Mouse (Mus musculus) heart, postnatal 14 days (tissue): ENCODE measurements around the gene Prickle1. TPM values are rescaled to one million over a fixed set of nuclear protein-coding genes. Genes with fewer than 3 reads are reported as not detected.

ENCODE experiments used
- DNase-seq, 2 experiments: peaks; one replicate each; pipeline ENCODE4 v3.0.0; 2021 to 2022
- intact Hi-C: fragments of 180-260 bp; cut with DNase I; formaldehyde crosslinking; loops from one replicate; pipeline ENCODE4 v1.15.1; 2025
- total RNA-seq, 2 experiments: library from RNA; stranded (reverse); gene quantifications; 2 replicates each; pipeline ENCODE4 v1.2.3; 2021

The Prickle1 gene
- total RNA-seq, 2 experiments from 2014 or later = 16.7 to 19.9 TPM

DNA sequence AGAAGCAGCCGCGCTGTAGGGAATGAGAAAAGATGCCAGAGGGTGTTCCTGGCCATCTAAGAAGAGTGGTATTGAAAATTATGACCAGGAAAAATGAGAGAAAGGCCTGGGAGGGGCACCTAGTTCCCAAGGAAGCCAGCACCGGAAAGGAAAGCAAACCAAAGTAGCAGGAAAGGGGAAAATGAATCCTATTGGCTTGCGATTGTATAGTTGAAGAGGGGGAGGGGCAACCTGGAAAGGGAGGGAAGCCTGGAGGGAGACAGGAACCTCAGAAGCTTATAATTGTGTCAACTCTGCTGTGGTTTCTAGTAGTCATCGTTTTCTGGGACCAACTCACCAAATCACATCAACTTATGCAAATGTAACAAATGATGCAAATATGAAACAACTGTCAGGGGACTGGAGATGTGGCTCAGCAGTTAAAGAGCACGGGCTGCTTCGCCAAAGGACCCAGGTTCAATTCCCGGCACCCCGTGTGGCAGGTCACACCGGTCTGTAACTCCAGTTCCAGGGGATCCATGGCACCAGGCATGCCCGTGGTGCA, 78.6 kb downstream of the Prickle1 start:
- DNase-seq = no peak
- intact Hi-C loops = loop anchor here (5.0 kb wide), 2 partner anchors 180 to 250 kb away; partner anchors contain the start of gene Yaf2

GRCm38 (mm10) chr15:93515316-93515715, 80.4 kb downstream of the Prickle1 start:
- DNase-seq = no peak
- intact Hi-C loops = loop anchor here (5.0 kb wide), 2 partner anchors 178 to 248 kb away; partner anchors contain the start of gene Yaf2

DNA sequence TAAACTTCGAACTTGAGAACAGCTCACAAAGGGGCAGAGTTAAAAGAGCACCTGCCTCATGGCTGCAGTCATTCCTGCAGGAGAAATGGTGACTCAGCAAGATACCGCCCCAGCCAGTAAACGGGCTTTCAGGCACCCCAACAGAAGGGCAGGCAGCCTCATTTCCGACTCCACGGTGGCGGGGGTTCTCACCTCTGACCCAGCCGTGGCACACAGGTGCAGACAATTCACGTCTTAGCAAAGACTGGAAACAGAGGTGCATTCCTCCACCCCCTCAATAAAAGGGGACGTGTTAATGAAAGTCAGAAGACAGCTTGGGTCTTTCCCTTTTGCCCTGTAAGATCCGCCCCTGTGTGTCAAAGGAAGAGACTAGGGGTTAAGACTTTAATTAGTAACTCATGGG, 81.8 kb downstream of the Prickle1 start:
- intact Hi-C loops = no loop called here

GRCm38 (mm10) chr15:93512437-93512836, 83.3 kb downstream of the Prickle1 start:
- no peak for DNase-seq
- intact Hi-C loops = no loop called here

More for the DNA sequence above, 81.8 kb downstream of the Prickle1 start:
- peak in 1 of 2 experiments; percentile 23 for DNase-seq

- intact Hi-C loops = no loop called here
- no peak for DNase-seq
Measured at GRCm38 (mm10) chr15:93510690-93511336, 84.9 kb downstream of the Prickle1 start.

DNA sequence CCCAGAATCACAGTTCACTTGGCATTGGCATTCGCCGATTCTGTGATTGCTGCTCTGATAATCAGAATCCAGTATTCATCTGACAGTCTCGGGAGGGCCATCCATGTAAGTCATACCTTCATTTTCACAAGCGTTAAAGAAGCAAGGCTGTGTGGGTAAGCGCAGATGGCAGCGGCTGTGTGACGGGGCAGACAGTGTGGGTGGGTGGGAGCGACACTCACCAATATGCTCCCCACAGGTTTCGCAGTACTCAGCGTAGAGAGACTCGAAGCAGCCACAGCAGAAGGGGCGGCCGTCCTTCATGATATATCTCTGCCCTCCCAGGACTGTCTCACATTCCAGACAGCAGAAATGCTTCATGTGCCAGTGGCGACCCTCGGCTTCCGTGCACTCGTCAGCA, 90.9 kb downstream of the Prickle1 start:
- DNase-seq = no peak
- intact Hi-C loops = no loop called here

DNA sequence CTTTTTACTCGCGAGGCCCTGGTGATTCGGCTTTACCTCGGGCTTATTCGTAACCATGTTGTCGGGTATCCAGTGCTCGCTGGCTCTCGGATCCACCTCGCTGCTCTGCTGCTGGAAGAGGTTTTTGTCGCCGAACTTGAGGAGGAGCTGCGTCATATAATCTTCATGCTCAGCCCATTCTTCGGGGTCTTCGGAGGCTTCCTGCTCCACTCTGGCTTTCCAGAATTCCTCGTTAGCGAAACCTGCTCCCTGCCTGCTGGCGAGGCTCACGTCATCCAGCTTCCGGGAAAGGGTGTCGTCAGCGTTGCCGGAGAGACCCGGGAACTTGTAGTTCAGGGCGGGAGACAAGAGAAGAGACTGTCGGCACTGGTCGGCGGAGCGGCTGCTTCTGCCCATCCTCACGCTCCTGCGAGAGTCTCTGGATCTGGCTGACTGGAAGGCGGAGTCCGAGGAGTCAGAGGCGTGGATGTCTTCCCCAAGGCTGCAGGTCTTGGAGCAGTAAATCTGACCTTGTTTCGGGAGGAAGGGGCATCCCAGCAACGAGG, 92.4 kb downstream of the Prickle1 start:
- intact Hi-C loops = no loop called here
- DNase-seq = no peak

- no peak for DNase-seq
- intact Hi-C loops = no loop called here
Measured at GRCm38 (mm10) chr15:93502703-93503102, 93.0 kb downstream of the Prickle1 start.

DNA sequence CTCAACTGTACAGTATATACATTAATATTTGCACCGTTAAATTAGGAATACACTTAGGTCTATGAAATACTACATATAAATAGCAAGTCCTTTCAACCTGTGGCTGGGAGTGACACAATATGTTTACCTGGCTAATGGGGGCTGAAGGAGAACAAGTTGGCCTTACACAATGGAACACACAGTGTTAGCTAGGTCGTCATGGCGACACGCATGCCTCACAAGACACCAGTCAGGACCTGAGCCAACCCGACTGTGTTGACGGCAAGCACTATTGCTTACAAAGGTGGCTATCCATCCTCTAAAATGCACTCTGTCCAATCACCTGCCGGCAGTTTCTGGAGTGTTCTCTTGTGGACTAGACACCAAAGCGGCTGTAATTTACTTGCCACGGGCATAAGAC, 95.8 kb downstream of the Prickle1 start:
- intact Hi-C loops = loop anchor here (5.0 kb wide), 1 partner anchor 77 kb away; no protein-coding TSS in a partner anchor
- no peak for DNase-seq

DNA sequence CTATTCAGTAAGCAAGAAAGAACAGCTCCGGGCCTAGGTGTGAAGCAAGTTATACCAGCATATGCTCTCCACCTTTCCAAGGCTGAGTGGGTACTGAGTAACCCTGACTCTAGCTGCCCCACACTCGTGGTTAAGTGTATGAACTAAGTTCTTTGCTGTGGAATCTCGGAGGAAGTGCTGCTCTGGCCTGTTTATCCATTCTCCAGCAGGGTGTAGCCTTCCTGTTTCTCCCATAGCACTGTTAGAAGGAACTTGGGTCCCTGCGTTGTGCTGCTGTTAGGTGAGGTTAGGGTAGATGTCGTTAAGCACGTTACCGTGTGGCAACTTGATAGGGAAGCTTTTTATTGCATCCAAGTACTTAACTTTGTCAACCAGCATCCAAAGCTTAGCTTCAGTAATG, 101.0 kb downstream of the Prickle1 start:
- intact Hi-C loops = loop anchor here (5.0 kb wide), 1 partner anchor 83 kb away; no protein-coding TSS in a partner anchor
- DNase-seq = no peak

DNA sequence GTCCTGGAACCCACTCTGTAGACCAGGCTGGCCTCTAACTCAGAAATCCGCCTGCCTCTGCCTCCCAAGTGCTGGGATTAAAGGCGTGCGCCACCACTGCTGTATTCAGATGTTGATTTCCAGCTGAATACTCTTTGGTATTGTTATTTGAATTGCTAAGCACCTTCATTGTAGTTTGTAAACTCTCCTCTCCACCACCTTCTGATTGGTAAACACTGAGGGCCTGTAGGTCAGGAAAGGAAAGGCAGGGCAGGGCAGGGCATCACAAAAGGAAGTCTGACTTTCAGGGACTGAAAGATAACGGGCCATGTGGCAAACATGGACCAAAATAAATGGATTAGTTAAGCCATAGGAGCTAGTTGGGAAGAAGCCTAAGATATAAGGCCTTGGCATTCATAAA, 106.1 kb downstream of the Prickle1 start:
- no peak for DNase-seq
- intact Hi-C loops = no loop called here

GRCm38 (mm10) chr15:93486066-93486465, 109.6 kb downstream of the Prickle1 start:
- no peak for DNase-seq
- intact Hi-C loops = no loop called here

DNA sequence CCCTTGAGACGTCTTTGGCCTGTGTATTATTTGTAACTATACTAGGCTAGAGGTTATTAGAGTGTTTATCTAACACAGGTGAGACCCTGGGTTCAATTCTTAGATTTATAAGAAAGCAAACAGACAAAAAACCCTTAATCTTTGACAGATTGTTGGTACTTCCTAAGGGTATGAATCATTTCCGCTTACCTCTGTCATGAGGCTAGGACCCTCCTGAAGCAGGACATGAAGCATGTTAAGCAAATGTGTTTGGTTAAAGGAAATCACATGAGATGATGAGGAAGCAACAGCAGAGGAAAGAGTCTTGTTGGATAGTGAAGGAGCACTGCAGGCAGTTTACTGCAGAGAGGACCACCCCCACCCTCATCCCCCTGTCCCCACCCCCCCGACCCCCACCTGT, 110.4 kb downstream of the Prickle1 start:
- no peak for DNase-seq
- intact Hi-C loops = no loop called here

- no peak for DNase-seq
- intact Hi-C loops = no loop called here
Measured at GRCm38 (mm10) chr15:93484261-93484710, 111.4 kb downstream of the Prickle1 start.

- intact Hi-C loops = no loop called here
- no peak for DNase-seq
Measured at GRCm38 (mm10) chr15:93481112-93481511, 114.6 kb downstream of the Prickle1 start.

- intact Hi-C loops = no loop called here
Measured at GRCm38 (mm10) chr15:93479445-93479844, 116.2 kb downstream of the Prickle1 start.

GRCm38 (mm10) chr15:93478676-93479075, 117.0 kb downstream of the Prickle1 start:
- intact Hi-C loops = no loop called here
- no peak for DNase-seq

More at GRCm38 (mm10) chr15:93479445-93479844, 116.2 kb downstream of the Prickle1 start:
- DNase-seq = no peak

DNA sequence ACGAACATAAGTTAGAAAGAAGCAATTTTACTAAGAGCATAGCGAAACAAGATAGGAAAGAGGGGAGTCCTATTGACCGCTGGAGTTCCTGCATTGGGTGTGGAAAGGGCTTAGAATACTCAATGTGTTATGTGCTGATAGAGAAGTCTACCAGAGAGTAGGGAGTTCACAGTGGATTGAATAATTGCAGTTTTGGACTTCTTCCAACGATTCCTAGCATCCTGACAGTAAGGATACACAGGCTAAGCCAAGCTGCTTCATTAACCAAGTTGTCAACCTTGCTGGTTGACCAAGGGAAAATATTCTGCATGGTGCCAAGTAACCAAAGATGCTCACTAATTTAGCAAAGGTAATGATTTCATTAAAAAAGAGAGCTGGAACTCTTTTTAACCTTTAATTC, 118.0 kb downstream of the Prickle1 start:
- intact Hi-C loops = no loop called here
- no peak for DNase-seq

GRCm38 (mm10) chr15:93475688-93476087, 120.0 kb downstream of the Prickle1 start:
- intact Hi-C loops = no loop called here
- no peak for DNase-seq

DNA sequence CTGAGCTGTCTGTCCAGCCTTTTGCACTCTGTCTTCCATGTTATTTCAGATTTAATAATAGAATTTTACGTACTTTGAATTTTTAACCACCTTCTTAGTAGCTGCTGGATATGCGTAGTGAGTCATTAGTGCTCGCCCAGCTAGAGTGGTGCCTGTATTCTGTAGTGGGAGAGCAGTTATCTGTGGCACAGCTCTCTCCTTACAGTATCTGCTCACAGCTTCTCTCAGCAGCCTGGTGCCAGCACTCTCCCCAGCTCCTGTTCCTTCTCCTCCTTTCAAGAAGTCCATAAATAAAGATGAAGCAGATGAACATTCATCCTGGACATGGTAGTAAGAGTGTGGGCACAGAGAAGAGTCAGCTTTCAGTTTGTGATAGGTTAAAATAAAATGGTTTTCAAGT, 121.4 kb downstream of the Prickle1 start:
- intact Hi-C loops = no loop called here
- no peak for DNase-seq

GRCm38 (mm10) chr15:93472089-93472488, 123.6 kb downstream of the Prickle1 start:
- intact Hi-C loops = no loop called here
- DNase-seq = no peak

GRCm38 (mm10) chr15:93471651-93472050, 124.0 kb downstream of the Prickle1 start:
- intact Hi-C loops = no loop called here

More at GRCm38 (mm10) chr15:93471651-93472050, 124.0 kb downstream of the Prickle1 start:
- no peak for DNase-seq
